Mouse (Mus musculus) erythroblast, embryonic 14.5 days (primary cell): Measurements from ENCODE around the gene Prkcb.

Experiments
- GATA1 ChIP-seq: IDR thresholded peaks from 2 replicates; pipeline ENCODE4 v1.6.1; 2012; ENCODE audit warnings: low read length, inconsistent platforms, mixed read lengths
- TAL1 ChIP-seq: IDR thresholded peaks from 3 replicates; pipeline ENCODE4 v1.6.1; 2012; ENCODE audit warnings: low read length, inconsistent platforms, mixed read lengths

DNA sequence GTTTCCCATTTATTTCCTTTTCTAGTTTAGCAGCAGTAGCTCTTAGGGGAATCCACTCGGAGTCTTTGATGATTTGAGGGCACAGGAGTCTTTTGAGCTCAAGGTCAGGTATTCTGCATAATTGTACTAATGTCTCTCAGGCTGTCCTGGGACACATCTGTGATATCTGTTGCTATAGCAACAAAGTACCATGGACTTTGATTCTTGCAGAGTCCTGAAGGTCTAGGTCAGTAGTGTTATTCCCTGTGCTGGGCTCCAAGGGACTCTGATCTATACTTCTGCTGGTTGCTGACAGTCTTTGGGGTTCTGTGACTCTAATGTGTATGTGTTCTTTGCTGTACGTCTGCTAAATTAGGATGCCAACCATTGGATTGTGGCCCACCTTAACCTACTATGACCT is 171.5 kb downstream of the Prkcb start:
- TF ChIP-seq TAL1 (no peak), GATA1 (no peak)
